Mouse (Mus musculus) ZHBTc4 (cell line): ENCODE results near the gene Vmn2r77.

Experiments
- DNase-seq: peaks from one replicate; pipeline ENCODE4 v3.0.0-alpha.2; 2011; ENCODE audit warnings: low read depth, low spot score

Gene Vmn2r77

GRCm38 (mm10) chr7:86794727-86795126 lies at the start of gene Vmn2r77:
TSS of gene Vmn2r77 (plus strand) at chr7:86795027.
- no peak for DNase-seq

GRCm38 (mm10) chr7:86760751-86761150 lies 34.1 kb upstream of the Vmn2r77 start:
- DNase-seq: no peak

GRCm38 (mm10) chr7:86764628-86765027 lies 30.2 kb upstream of the Vmn2r77 start:
- DNase-seq: no peak

- no peak for DNase-seq
Observed at GRCm38 (mm10) chr7:86771621-86772020, 23.2 kb upstream of the Vmn2r77 start.

GRCm38 (mm10) chr7:86775617-86776325 lies 19.1 kb upstream of the Vmn2r77 start, which contains the start of gene Folh1:
TSS of gene Folh1 (minus strand) at chr7:86775943.
- peak; percentile 32 for DNase-seq

- DNase-seq: peak; percentile 68
Observed at GRCm38 (mm10) chr7:86815241-86815640, 20.4 kb downstream of the Vmn2r77 start.

- peak; percentile 55 for DNase-seq
Observed at GRCm38 (mm10) chr7:86815716-86816115, 20.9 kb downstream of the Vmn2r77 start.

- peak; percentile 63 for DNase-seq
Observed at GRCm38 (mm10) chr7:86816466-86816865, 21.6 kb downstream of the Vmn2r77 start.
